Mouse (Mus musculus) 3134 (cell line): ENCODE results near the gene Cep57l1.

Experiments
- DNase-seq: peaks from one replicate; pipeline ENCODE4 v3.0.0-alpha.2; 2011; ENCODE audit warnings: low spot score; ENCODE audit not compliant: insufficient read length; ENCODE audit errors: extremely low read depth

Gene Cep57l1

DNA sequence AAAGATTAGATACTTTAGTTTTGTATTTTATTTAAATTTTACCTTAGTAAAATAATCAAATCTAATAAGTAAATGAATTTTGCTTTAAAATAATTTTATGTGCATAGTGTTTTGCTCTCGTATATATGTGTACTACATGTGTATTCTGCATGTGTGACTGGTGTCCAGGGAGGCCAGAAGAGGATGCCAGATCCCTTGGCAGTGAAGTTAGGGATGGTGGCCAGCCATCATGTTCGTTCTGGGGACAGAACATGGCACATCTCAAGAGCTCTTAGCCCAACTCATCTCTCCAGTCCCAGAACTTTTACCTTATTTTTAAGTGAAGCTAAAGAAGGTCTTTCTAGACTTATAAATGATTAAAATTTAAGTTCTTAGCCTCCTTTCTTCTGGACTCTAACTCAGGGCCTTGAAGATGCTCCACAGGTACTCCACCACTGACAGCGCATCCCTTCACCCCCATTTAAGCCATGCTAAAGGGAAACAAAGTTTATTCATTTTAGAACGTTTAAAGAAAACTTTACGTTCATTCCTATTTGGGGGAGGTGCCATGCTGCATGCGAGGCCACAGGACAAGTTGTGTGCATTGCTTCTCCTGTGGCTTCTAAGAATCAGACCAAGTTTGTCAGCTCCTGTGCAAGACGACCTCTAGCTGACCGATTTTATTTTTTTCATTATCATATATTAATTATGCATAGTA lies 8.5 kb upstream of the Cep57l1 start:
- DNase-seq = no peak

DNA sequence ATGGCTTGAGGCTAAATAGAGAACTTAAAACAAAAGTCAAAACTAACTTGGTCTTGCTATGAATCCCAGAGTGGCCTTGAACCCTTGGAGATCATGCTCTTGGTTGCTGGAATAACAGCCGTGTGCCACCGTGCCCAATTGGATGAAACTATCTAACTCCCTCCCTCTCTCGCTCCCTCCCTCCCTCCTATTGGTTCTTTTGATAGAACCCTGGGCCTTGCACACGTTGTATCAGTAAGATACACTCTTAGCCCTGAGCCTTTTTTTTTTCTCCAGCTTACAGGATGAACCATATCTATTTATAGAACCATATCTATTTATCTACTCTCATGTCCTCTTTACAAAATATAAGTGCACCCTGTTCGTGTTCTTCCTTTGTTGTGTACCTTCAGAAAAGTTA lies 6.8 kb upstream of the Cep57l1 start:
- DNase-seq = no peak

DNA sequence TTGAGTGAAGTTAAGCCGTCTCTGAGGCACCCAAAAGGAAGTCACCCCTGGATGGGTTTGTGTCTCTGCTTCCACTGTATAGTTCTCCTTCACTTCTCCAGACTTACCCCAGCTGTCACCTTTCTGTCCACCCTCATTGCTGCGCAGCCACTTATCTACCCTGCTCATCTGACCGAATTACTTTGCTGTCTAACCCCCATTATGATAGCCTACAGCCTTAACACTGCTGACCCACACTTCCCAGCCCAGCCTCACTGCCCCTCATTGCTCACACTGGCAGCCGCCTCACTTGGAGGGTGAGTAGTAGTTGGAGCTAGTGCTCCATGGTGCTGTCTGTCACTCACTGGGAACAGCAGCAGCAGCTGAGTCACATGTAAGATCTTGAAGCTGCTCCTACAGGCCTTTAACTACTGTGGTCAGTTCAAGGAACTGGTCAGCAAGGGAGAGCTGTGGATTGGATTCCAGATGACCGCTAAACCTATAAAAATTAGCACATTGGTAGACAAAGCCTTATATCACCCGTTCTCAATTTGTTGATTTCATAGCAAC lies 4.7 kb upstream of the Cep57l1 start:
- DNase-seq = peak; percentile 23

DNA sequence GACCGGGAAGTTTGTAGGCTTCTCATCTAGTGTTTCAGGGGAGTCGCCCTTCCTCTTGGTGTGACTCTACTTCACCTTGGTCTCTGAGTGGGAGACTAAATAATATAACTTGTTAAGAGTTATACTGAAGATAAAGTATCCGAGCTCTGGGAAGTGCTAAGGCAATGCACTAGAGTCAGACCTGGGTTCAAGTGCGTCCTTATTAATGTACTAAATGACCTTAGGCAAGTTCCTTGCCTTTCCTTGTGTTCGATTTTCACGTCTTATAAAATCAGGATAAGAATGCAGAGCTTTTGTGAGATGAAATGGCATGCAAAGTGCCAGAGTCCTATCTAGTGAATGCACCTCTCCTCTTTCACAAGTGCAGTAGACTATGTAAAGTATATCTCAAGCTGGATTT lies 2.9 kb upstream of the Cep57l1 start:
- no peak for DNase-seq

DNA sequence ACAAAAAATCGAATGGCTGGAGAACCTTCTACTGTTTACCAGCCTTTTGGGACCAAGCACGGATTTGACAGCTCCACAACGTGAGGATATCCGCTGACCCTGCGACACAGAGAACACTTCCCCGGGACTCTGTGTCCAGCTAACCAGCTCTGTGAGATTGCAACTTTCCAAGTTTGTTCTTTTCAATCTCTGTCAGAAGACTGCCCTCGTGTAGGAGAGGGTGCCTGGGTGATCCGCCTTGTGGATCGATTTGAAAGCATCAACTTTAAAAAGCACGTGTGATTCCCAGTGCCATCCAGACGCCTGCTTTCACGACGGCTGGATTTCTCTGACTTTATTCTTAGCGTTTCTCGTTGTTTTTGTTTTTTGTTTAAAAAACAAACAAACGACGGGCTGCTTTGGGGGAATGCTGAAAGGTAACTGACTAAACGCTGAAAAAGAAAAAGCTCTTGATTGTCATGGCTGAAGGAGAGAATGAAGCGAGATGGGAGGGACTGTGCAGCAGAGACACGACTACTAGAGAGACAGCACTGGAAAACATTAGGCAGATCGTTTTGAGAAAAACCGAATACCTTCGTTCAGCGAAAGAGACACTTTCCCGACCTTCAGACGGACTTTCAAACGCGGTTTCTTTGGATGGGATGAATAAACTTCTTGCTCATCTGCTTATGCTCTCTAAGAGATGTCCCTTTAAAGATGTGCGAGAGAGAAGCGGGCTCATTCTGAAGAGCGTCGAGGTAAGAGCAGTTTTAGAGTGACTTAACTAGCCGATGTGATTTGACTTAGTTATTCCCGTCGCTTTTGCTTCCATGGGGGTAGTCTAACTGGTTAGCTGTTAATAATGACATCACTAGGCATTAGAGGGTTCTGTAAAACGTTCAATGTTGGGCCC lies 1.1 kb upstream of the Cep57l1 start:
- DNase-seq = no peak

DNA sequence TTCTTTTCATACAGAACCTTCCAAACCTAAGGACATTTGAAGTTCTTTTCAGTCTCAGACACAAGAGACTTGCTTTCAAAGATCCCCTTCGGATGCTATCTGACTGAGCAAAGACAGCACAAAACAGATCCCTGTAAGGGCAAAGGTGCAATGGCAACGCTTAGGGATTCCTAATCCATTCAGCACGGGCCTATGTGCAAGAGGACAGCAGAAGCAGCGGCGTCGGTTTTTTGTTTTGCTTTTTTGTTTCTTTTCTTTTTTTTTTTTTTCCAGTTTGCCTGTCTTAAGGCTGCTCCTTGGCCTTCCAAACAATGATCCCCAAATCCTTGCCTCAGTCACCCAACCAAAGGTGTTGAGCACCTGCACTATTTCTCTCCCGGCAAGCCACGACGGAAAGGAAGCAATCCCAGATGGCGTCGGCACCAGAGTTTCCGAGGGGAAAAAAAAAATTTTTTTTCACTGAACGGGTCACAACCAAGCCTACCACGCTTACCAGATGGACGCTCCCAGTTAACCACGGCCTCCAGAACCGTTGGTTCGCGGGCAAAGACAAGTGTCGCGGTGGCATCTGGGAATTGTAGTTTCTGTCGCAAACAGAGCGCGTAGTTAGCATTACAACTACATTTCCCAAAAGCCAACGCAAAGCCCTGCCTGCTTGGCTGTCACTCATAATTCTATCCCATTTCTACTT lies 446 bp downstream of the Cep57l1 start:
- DNase-seq = no peak

DNA sequence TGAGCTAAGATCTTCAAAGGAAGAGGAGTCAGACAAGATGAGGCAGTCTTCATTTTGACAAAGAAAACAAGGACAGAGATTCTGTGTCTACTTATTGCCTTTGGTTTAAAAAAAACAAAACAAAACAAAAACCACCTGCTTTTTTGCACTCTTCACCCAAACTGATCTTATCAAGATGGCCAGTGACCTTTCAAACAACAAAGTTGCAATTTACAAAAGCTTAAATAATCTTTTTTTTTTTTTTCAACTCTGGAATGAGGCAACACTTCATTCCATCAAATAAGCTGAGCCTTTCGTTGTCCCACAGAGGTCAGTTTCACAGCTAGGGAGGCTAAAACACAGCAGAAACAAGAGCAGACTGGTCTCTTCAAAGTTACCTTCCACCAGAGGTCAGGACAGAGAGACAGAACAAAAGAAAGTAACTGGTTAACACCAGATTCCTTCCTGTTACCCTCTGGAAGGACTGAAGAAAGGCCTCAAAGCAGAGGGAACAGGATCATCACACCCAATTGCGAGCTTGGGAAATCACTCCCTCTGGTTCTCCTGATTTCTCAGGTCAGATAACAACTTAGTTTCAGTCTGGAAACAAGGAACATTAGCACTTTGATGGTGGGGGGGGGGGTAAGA lies 3.8 kb downstream of the Cep57l1 start:
- no peak for DNase-seq

DNA sequence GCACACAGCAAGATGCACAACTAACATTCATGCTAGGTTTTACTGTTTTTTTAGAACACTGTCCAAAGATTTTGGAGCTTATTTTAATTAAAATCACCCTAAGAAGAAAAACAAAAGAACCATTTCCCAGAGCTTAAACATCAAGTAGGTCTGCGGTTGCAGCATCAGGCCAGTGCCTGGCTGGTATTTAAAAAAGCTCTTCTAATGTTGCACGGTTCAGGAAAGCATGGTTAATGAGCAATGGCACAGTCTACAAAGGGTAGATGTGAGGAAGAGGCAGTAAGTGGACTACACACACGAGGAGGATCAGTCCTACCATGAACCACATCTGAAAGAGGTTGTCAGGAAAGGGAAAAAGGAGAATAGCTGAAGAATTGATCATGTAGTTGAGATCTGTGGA lies 5.0 kb downstream of the Cep57l1 start:
- no peak for DNase-seq

DNA sequence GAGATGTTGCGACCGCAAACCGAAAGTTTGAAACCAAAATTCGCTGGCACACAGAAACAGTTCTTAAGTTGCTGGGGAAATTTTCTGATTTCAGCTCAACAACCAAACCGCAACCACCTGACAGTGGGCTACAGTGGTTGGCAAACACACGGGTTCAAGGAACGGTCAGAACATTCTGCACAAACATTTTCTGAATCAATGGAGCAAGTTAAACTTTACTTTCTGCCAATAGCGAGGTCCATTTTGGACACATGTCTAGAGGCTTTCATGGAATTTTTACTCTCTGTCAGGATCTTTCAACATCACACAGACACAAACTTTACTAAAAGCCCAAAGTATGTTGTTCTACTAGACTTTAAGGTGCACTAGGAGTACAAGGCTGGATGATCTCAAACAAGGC lies 6.2 kb downstream of the Cep57l1 start:
- DNase-seq = no peak

DNA sequence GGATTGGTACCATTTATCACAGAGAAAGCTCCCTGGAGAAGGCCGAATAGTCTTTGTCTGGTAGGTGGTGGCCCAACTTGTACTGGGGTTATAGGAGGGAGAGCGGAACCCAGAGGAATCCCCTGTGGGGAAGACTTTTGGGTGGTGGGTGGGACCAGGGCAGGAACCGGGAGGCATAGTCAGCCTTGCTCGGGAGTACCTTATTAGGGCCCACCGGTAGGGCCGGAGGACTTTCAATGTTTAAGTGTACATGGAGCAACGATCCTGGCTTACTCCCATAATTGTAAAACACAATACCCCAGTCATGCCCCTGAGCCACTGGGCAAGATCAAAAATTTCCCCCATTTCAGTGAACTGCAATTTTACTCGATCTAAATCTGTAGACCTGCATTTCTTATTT lies 12.4 kb downstream of the Cep57l1 start:
- no peak for DNase-seq

DNA sequence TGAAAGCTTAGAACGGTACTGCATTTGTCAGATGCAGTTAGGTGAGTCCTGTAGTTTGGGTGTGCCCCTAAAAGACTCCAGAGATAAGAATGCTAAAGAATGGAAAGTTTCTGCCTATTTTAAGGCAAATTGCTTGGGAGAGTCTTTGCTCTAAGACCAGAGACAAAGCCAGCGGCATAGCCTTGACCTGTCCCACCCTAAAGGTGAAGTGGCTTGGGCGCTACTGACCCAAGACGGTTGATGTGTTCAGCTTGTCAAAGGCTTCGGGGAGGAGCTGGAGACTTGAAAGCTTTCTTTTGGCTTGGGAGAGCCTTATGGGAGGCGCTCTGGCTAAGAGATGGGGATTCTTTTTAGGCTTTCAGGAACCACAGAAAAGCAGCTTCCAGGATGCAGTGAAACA lies 17.3 kb downstream of the Cep57l1 start:
- no peak for DNase-seq

DNA sequence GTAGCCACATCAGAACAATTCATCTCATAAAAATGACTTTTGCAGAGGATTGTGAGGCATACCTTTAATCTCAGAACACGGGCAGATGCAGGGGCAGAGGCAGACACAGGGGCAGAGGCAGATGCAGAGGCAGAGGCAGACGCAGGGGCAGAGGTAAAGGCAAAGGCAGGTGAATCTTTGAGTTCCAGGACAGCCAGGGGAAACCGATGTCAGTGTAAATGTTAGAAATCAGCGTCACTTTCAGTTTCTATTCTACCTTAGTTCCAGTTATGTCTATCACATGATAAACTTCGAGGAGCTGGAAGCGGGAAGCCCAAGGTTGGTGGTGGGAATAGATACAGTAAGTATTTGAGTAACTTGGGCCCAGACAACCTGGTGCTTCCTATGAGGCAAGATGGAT lies 42.4 kb downstream of the Cep57l1 start:
- no peak for DNase-seq

DNA sequence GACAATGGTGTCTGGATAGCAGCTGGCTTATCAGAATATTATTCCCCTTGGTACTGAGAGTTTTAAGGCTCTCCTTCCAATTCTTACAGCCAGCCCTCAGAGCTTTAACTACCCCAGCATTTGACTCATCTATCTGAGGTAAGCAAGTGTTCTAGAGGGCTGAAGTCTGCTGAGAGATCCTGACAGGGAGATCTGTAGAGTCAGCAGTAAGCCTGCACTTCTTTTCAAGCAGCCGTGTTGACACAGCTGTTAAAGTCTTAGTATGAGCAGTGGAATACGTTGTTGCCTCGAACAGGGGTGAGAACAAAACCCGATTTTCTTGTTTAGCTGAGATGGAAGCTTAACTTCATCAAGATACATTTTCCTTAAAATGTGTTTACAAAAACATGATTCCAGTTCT lies 43.4 kb downstream of the Cep57l1 start:
- DNase-seq = no peak

DNA sequence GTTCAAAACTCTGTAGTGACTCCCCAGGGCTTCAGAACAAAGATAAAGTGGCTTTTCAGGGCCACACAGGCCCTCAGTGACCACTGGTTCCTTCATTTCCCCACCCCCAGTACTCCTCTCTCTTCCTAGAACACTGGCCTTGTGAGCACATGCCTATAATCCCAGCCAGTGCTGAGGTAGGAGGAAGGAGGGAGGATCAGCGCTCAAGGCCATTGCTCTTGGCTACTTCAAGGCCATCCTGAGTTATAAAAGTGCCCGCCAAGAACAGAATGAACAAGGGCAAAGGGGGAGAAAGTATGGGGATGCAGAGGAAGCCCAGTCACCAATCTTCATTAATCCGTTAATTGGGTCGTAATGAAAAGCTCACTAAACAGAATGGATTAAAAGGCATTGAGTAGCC lies 44.1 kb downstream of the Cep57l1 start:
- DNase-seq = no peak

DNA sequence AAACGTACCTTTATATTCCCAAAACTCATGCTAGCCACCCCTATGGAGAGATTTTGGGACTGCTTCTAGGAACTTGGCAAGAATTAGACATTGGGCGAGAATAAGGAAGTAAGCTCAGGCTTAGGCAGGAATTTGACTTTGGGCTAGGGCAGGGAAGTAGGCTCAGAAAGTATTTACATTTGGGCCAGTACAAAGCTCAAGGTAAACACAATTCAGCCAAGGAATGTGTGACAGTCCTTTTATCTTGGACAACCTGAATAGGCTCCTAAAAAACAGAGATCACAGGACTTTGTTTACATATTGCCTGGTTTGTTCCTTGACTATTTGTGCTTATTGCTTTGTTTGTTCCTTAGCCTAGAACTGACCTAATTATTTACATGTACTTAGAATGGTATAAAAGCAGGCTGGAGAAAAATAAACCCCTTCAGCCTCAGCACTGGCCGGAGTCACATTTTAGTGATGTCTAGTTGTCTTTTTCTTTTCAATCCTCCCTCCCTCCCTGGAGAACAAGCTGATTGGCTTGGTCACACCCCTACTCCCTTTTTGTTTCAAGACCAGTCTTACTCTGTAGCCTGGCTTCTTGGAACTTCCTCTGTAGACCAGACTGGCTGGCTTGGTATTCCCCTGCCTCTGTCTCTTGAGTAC lies 45.8 kb downstream of the Cep57l1 start:
- no peak for DNase-seq

DNA sequence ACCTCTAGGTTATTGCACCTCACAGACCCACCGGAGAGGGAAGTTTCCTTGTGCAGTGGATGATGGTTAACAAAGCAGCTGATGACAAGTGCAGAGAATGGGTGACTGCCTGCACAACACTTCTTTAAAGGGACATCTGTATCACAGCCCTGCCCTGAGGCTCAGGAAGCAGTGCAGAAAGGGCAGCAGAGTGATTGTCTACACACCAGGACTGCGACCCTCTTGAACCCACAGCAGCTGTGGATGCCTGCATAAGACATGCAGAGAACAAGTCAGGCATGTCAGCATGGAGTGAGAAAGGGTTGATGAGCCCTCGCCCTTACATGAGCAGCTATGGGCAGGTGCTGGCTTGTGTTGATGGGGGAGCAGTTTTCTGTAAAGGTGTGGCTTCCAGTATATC lies 48.8 kb downstream of the Cep57l1 start:
- DNase-seq = no peak

DNA sequence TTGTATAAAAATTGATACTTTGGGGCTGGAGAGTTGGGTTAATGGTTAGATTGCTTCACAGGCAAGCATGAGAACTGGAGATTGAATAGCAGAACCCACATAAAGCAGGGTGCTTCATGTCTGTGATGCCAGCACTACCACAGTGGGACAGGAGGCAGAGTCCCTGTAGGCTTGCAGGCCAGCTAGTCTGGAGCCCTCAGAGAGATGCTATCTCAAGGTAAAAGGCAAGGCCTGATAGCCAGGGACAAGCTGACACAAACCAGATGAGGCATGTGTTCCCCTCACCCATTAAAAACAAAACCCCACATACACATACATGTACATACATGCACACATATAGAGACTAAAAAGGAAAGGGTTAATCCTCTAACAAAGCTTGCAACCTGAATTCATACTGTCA lies 51.6 kb downstream of the Cep57l1 start:
- no peak for DNase-seq

DNA sequence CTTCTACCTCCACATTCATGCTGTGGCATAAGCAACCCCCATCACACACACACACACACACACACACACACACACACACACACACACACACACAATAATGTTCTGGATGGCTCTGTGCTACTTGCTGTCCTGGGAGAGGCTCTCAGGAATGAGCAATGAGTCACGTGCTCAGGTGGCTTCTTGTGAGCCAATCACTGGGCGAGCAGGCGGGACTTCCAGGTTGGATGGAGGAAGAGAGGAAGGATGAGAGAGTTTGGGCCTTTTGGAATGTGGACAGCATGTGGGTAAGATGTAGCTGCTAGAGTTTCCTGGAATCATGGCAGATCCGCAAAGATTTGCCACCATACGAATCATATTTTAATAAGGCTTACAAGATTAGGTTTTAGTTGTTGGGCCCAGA lies 52.4 kb downstream of the Cep57l1 start:
- DNase-seq = no peak

DNA sequence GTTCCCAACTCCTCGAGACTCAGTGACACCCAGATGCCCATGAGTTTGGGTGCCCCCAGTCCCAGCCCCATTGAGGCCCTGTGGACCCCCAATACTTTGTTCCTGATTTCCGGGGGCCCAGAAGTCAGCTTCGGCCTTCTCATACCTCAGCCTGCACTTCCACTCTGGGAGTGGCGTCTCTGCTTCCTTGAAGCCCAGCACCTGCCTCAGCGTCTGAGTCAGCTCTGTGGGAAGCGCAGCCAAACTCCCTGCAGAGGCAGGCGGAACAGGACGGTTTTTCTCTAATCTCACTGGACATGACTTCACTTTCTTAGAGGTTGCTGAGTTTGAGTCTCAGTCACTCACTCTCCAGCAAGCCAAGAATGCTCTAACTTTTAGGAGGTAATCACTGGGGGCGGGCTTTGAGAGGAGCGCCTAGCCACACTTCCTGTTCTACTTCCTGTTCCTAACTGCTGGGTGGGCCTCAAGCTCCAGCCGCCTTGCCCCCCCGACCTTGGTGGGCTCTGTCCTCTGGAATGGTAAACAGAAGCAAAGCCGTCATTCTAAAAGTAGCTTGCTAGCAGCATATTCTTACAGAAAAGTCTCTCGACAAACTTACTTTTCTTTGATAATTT lies 57.7 kb downstream of the Cep57l1 start:
- DNase-seq = no peak

DNA sequence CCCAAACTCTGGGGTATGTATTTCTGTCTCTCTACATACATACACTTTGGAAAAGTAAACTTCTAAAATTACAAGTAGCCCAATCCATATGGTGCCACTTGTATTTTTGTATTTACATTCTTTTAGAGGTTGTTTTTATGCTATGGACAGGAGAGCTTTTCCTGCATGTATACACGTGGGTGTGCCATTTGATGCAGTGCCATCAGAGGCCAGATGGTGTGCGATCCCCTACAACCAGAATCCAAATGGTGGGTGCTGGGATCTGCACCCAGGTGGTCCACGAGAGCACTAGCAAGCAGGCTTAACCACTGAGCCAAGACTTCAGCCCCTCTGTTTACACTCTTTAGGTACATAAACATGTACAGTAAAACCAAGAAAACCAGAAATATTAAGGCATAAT lies 60.4 kb downstream of the Cep57l1 start:
- DNase-seq = no peak
